Mouse (Mus musculus): Measurements from ENCODE around the gene Tbck.

Tbck gene

DNA sequence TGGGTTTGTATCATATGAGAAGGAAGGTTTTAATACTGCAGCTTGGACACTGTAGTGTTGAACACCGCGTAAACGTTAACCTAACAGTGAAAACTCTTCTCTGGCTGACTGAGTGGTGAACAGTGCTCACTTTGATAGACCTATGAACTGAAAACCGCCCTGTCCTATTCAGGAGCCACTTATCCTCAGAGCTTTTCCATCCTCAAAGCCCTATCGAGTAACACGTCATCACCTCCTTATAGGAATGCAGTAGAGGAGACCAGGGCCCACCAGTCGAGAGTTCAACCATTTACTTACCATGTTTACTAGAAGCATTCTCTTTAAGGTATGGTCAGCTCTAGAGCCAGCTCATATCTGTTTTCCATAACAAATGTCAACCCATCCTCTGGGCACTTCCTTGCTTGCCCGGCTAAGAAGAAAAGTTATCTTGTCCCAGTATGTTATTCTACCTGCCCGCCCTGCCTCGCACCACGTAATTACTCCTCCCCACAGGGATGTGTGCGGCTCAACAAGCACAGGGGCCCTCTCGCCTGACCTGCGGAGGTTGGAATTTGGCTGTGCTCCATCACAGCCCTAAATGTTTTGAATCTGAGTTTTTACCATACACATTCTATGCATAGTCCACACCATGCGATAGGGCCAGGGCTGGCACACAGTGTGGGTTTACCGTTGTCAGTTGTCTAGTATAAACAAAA lies 147.4 kb downstream of the Tbck start:
- no peak for DNase-seq (ENCODE audit: low spot score in 2 of 2)

DNA sequence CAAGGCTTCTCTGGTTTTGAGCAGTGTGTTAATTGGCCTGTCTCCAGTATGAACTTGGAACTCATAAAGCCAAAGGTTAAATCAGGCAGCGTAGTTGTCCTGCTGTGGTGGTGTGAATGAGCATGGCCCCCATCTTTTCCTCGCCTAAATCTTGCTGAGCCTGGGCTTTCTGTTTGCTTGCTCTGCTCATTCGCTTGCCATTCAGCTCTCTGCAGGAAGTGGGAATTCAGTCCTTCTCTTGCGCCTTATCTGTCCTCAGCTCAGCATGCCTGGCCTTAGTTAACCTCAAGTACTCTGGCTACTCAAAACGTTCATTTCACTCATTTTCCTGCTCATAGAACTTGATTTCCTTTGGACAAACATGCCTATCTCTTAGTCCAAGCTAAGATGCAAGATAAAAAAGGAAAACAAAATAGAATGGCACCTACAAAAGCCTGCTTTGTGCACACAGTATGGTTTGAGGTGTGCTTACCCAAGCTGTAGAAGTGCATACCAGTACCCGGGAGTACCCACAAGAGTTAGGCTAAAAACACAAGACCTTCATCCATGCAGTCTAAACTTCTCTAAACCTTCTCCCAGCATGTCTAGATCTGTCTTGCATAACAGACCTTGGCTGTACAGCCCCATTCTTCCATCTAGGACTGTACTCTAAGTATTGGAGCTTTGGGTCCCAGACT lies 151.3 kb downstream of the Tbck start:
- DNase-seq (ENCODE audit: low spot score in 2 of 2), result no peak

DNA sequence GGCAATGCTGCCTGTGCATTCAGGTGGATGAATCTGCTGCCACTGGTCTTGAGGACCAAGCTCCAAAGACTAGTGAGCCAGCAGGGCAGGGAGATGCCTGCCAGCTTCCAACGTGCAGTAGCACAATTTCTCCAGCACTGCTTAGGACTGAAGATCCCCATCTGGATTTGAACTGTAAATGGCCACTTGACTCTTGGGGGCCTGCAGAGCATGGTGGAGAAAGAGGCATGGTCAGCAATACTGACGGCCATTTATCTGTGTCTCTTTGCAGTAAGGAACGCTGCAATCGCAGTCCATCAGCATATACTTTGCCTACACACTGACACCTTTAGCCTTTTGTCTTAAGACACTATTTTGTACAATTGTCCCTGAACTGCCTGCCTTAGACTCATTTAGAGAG lies 153.2 kb downstream of the Tbck start:
- no peak for DNase-seq (ENCODE audit: low spot score in 2 of 2)

GRCm38 (mm10) chr3:132838656-132839417 lies 154.9 kb downstream of the Tbck start:
- no peak for DNase-seq (ENCODE audit: low spot score in 2 of 2)

- no peak for DNase-seq (ENCODE audit: low spot score in 2 of 2)
Measured at GRCm38 (mm10) chr3:132839516-132839915, 155.6 kb downstream of the Tbck start.

DNA sequence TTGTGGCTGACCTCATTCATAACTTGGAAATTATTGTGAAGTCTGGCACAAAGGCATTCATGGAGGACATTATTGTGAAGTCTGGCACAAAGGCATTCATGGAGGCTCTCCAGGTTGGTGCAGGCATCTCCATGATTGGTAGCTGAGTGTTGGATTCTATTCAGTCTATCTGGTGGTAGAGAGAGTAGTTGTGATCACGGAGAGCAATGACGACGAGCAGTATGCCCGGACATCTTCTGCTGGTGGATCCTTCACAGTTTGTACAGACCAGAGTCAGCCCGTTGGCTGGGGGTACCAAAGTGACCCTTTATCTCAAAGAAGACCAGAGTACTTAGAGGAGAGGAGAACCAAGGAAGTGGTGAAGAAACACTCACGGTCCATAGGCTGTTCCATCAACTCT lies 158.7 kb downstream of the Tbck start:
- DNase-seq (ENCODE audit: low spot score in 2 of 2), result no peak

DNA sequence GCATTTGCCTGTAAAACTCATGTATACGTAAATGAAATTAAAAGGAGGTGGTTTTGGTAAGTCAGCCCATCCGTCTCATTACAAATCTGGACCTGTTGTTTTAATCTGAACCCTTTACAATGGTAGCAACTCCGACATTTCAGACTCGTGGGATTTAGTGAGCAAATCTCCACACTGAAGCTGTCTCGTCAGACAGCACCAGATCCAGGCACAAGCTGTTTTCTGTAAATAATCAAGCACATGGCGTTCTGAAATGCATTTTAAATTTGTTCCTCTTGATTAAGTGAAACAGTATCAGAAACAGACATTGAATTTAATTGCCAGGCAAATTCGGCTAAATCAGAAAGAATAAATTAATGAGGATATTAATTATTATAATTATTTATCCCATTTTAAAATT lies 165.7 kb downstream of the Tbck start:
- DNase-seq (ENCODE audit: low spot score in 2 of 2), result no peak

DNA sequence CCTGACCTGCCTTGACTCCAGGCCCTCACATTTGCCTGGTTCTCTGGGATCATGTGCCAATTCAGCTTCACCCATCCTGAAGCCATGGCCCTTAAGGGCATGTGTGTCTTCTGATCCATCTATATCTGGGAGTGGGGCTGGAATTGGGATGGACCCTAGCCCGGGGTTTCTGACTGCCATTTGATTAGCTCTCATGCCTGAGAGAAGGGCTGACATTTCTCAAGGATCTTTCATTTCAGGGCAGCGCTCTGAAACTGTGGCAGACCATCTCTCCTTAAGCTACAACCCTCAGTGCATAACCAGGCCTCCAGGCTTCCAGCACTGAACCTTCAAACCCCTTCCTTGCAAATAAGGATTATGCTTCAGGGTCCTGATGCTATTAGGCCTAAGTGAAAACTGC lies 166.5 kb downstream of the Tbck start:
- no peak for DNase-seq (ENCODE audit: low spot score in 2 of 2)

DNA sequence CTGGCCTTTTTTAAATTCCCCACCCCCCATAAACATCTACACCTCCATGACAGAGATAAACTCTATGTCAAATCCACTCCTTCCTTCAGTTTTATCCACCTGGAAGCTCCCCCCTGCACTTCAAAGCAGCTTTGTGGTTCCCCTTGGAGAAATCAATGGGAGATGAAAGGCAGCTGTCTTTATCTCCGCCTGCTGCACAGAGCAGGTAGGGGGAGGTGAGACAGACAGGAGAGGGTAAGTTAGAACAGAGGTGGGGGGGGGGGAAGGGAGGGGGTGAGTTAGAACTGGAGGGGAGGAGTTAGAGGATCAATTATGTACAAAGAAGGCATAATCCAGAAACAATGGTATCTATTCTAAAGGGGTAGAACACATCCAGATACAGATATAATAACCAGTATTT lies 167.5 kb downstream of the Tbck start:
- DNase-seq (ENCODE audit: low spot score in 2 of 2), result no peak

DNA sequence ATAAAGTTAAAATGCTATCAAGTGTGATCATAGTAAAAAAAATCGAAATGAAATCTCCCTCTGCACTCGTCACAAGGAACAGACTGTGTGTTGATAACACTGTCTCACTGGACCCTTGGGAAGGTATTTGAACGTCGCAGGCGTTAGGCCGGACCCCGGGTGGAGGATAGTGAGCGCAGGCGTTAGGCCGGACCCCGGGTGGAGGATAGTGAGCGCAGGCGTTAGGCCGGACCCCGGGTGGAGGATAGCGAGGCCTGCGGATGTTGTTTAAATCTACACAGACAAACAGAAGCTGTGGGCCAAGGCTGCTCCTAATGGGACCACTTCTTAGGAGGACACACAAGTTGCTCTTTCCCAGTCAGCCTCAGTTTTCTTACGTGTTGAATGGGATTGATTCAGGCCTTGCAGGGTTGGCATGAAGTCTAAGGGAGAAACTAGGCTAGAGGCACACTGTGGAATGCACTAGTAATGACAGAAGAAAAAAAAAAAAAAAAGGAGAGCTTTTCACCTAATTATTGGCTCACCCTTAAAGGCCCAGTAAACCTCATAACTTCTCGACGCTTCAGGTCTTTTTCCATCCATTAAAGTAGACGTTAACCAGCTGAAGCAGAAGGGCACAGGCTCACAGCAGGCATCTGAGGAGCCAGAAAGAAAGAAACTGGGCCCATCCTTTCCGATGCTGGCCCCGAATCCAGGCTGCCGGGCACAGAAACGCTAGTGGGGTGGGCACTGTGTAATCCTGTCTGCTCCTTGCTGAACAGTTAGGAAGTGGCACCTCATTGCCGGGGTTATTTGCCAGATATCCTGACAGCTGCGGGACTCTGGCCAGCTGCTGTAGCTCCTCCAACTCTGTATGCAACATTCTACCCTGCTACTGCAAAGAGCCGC lies 168.1 kb downstream of the Tbck start:
- no peak for DNase-seq (ENCODE audit: low spot score in 2 of 2)

DNA sequence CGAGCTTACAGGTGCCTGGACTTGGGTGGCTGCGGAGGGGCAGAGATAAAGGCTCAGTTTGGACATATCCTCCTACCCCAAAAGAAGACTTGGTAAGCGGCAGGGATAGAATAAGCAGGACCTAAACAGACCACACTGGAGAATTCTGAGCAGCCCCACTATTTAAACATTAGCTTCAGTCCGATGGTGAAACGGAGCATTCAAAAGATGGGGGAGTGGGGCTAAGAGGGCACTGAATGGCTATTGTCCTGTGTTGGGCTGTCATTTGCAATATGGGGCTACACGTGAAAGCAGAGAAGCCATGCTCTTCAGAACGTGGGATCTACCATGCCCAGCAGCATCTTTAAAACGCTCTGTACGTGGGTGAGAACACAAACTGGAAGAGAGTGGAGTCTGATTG lies 170.3 kb downstream of the Tbck start:
- DNase-seq (ENCODE audit: low spot score in 2 of 2), result no peak

DNA sequence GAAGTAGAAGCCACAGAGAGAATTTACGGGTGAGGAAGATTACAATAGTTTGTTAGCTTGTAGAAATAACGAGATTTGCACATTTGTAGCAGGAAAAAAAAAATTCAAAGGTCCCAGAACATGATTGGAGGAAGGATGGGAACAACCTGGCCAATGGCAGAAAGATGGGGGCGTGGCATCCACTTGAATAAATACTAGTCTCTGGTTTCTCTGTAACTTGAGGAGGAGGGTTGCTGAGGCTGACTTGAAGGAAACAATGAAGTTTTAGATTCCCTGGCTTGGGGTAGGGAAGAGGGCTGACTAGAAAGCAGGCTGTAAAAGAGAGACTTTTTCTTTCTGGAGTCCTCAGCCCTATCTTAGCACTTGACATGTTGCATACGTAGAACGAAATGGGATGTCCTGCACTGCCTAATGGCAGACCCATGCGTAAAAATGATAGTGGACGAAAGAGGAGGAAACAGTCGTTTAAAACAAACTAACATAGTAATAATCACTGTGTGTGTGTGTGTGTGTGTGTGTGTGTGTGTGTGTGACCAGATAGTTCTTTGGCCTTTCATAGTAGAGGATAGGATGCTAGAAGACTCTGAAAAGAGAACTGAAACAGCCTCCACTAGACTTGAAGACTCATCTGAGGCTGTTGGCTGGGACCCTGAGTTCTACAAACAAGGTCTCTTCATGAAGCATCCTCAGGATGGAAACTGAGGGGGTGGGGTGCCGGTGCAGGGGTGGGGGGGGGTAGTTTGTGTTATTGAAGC lies 171.7 kb downstream of the Tbck start:
- DNase-seq (ENCODE audit: low spot score in 2 of 2), result no peak

DNA sequence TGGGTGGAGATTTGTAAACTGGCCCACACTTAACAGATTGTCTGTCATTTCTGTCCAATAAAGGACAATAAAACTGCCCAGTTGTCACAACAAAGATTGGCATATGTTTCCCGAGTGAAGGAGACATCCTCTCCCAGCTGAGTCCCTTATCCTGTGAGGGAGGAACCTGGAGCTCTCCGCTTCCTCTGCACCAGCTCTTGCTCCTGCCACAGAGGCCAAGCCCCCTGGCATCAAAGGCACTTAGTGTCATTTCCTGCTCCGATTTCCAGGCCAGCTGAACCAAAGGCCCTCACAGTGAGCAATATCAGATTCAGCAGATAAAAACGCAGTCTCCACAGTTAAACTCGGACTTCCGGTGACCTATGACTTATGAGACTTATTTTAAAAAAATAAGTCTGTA lies 172.7 kb downstream of the Tbck start:
- DNase-seq (ENCODE audit: low spot score in 2 of 2), result no peak

- no peak for DNase-seq (ENCODE audit: low spot score in 2 of 2)
Measured at GRCm38 (mm10) chr3:132858849-132859248, 174.9 kb downstream of the Tbck start.

GRCm38 (mm10) chr3:132859573-132859972 lies 175.6 kb downstream of the Tbck start:
- DNase-seq (ENCODE audit: low spot score in 2 of 2), result no peak

- no peak for DNase-seq (ENCODE audit: low spot score in 2 of 2)
Measured at GRCm38 (mm10) chr3:132860796-132861195, 176.9 kb downstream of the Tbck start.

DNA sequence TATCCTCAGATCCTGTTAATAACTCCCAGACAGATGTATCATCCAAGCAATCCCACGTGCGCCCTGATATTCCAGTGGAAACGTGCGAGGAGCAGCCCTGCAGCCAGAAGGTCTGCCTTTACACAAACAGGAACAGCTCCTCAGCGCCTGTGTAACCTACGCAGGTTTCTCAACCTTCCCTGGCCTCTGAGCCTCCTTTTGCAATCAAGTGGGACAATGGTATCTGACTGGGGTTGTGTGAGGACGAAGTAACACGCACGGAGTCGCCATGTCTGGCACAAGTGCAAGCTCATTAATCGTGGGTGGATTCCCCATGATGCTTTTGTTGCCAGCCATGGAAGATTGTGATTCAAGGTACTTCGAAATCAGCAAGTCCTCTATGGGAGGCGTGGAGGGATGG lies 179.9 kb downstream of the Tbck start:
- no peak for DNase-seq (ENCODE audit: low spot score in 2 of 2)

GRCm38 (mm10) chr3:132864329-132864919 lies 180.5 kb downstream of the Tbck start:
- no peak for DNase-seq (ENCODE audit: low spot score in 2 of 2)

DNA sequence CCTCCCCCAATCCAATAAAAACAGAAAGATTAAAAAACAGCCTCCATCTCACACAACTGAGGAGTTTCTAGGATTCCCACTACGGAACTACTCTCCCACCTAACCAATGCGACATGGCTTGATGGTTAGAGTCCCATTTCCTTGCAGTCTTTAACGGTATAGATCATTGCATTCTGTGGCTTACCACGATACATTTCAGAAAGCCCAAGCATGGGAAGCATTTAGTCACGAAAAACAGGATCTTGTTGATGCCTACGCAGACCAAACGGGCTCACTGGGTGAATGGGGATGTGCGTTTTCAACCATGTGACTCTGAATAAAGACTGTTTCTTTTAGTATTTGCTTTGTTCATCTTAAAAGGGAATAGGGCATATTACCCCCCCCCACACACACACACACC lies 181.0 kb downstream of the Tbck start:
- no peak for DNase-seq (ENCODE audit: low spot score in 2 of 2)

- DNase-seq (ENCODE audit: low spot score in 2 of 2), result no peak
Measured at GRCm38 (mm10) chr3:132865596-132865995, 181.7 kb downstream of the Tbck start.

DNA sequence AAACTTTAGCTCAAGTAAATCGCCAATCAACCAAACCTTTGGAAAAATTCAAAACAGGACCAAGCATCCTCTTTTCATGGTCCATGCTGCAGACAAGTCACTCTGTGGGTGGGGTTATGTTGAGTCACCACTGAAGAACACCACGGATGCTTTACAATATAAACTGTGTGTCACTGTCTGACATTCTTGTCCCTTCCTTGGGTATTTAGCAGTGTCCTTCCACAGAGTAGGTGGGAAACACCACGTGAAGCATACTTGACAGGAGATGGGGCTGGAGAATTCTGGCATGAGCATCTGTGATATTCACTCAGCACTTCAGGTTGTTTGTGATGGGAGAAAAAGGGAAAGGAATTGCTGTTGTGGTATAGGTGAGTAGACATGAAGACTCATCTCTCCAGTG lies 183.0 kb downstream of the Tbck start:
- no peak for DNase-seq (ENCODE audit: low spot score in 2 of 2)

Measured in frontal cortex, postnatal 10 days (tissue).